Mouse (Mus musculus): ENCODE measurements around the gene Myrip.

Gene Myrip

DNA sequence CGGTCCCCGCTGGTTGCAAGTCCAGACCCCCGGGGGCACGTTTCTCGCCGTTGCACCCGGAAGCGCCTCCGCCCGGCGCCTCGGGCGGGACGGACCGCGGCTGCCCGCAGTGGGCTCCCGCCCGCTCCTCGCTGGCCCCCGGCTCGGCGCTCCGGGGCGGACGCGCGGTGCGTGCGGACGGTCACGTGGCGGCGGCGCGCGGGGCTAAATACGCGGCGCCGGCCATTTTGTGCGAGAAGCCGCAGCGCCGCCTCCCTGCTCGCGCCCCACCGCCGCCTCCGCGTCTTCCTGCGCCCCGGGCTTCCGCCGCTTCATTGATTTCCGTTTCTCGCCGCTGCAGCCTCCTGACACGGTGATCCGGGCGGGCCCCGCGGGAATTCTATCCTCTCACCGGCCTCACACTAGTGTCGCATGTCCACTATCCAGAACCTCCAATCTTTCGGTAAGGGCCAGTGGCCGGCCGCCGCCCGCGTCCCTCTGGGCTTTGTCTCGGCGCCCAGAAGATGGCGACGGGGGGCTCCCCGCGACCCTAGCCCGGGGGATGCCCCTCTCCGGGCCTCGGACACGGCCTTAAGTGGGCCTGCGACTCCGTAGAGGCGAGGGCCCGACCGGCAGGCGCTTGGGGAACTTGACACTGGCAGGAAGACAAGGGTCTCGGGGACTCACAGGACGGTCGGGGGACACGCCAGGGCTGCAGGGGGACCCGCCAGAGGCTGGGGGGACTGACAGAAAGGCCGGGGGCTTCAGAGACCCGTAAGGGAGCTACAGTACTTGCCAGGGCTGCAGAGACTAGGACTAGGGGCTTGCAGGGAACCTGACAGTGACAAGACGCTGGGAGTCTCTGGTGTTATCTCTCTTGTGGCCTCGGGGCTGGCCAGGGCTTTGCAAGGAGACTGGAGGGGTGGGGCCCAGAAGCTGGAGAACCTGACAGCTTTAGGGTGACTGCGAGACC is 191.4 kb downstream of the Myrip start:
- no peaks in the 10 kb centered on the region for H3K27me3 ChIP-seq (ENCODE audit: control insufficient read depth, insufficient read depth, low read length, poor library complexity, severe bottlenecking)
- H3K36me3 ChIP-seq (ENCODE audit: control insufficient read depth, insufficient read depth, low read length, poor library complexity, severe bottlenecking) = peaks cover 10% of the 10 kb centered on the region
- DNase-seq (ENCODE audit: low read depth, low spot score) = peak; percentile 78

DNA sequence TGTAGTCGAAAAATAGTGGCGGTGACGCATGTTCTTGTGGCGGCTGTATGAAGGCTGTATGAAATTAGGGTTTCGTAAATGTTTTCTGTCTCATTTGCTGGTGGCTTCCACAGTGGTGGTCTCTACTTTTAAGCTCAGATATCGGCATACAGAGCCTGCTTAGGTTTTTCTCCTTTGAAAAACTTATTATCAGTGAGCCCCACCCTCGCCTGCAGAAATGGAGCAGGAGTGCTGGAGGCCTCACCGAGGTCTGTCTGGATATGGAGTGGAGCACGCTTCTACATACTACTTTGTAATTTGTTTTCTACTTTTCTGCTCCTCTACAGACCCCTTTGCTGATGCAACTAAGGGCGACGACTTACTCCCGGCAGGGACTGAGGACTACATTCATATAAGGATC is 192.5 kb downstream of the Myrip start:
- no peaks in the 10 kb centered on the region for H3K27me3 ChIP-seq (ENCODE audit: control insufficient read depth, insufficient read depth, low read length, poor library complexity, severe bottlenecking)
- peaks cover 10% of the 10 kb centered on the region for H3K36me3 ChIP-seq (ENCODE audit: control insufficient read depth, insufficient read depth, low read length, poor library complexity, severe bottlenecking)
- DNase-seq (ENCODE audit: low read depth, low spot score) = no peak

DNA sequence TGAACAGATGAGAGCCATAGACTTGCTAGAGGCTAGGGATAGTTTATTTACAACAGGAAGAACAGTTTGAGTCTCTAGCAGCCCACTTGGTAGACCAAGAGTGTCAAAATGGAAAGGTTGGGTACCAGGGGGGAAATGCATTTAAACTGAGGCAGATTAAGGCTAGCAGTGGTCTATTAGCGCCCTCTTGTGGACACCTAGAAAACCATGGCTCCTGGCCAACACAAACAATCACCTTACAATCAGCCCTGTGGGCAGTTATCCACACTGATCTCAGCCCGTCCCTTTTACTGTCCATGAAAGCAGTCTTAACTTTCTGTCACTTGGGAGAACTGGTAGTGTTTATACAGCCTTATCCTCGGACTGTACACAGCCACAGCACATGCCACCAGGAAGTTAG is 195.4 kb downstream of the Myrip start:
- H3K27me3 ChIP-seq (ENCODE audit: control insufficient read depth, insufficient read depth, low read length, poor library complexity, severe bottlenecking) = no peaks in the 10 kb centered on the region
- H3K36me3 ChIP-seq (ENCODE audit: control insufficient read depth, insufficient read depth, low read length, poor library complexity, severe bottlenecking) = peaks cover 10% of the 10 kb centered on the region
- peak; percentile 83 for DNase-seq (ENCODE audit: low read depth, low spot score)

DNA sequence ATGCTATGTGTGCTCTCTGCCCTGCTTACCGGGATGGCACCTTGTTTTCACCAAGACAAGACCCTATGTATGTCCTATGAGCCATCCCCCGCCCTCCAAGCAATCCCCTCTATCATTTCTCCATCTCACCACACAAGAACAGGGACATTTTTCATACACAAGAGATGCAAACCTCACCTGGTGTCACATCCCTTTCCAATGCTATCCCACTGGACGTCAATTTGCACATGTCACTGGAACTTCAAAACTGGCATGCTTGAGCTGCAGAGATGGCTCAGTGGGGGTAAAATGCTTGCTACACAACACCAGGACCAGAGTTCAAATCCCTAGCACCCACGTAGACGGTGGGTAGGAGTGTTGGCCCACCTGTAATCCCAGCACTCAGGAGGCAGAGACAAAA is 196.7 kb downstream of the Myrip start:
- Histone ChIP-seq H3K36me3 (ENCODE audit: control insufficient read depth, insufficient read depth, low read length, poor library complexity, severe bottlenecking) (peaks cover 10% of the 10 kb centered on the region), H3K27me3 (ENCODE audit: control insufficient read depth, insufficient read depth, low read length, poor library complexity, severe bottlenecking) (no peaks in the 10 kb centered on the region)
- no peak for DNase-seq (ENCODE audit: low read depth, low spot score)

DNA sequence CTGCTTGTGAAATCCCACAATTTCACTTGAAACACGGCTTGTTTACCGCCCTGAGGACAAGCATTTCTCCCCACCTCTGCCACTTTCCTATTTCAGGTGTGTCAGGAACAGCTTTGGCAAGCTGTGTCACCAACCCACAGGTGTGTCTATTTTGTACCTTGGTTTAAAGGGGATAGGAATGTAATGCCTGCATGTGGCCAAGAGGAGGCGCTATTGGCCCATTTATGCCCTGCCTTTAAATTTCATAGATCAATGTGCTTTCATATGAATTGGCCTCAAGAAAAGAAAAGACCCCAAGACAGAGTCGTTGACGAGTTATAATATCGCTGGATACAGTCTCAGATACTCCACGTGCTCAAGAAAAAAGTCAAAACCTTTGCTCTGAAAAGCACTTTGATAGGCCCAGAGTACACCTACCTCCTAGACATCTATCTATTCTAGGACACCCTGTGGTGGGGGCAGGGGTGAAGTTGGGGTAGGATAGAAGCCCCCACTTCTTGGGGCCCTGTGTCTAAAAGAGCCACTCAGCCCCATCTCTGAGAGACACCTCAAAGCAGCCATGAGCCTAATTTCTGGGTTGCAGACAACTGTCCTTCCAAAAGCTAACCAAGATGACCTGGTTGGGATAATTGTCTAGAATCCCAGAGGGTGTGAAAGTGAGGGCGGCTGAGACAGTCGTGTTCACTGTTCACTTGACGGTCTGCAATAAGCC is 200.0 kb downstream of the Myrip start:
- Histone ChIP-seq H3K36me3 (ENCODE audit: control insufficient read depth, insufficient read depth, low read length, poor library complexity, severe bottlenecking) (no peaks in the 10 kb centered on the region; the same call in 1 of the 2 replicates), H3K27me3 (ENCODE audit: control insufficient read depth, insufficient read depth, low read length, poor library complexity, severe bottlenecking) (no peaks in the 10 kb centered on the region)
- peak; percentile 52 for DNase-seq (ENCODE audit: low read depth, low spot score)

DNA sequence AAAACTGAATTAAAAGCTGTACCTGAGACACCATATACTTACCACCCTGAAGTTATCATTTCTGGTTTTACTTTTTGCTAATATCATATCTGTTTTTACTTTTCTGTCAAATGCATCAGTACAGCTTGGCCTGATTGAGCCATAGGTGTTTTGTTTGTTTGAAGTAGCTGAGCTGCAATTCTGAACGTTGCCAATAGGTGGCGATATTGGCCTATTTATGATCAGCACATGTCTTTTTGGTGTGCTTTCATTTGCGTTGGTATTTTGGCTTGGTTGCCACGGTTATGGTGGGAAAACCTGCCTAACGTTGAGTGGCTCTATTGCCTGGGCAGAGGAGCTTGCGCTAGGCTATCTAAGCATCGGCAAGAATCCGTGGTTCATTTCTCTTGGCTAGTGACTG is 200.7 kb downstream of the Myrip start:
- Histone ChIP-seq H3K27me3 (ENCODE audit: control insufficient read depth, insufficient read depth, low read length, poor library complexity, severe bottlenecking) (no peaks in the 10 kb centered on the region), H3K36me3 (ENCODE audit: control insufficient read depth, insufficient read depth, low read length, poor library complexity, severe bottlenecking) (no peaks in the 10 kb centered on the region)
- DNase-seq (ENCODE audit: low read depth, low spot score) = peak; percentile 90

DNA sequence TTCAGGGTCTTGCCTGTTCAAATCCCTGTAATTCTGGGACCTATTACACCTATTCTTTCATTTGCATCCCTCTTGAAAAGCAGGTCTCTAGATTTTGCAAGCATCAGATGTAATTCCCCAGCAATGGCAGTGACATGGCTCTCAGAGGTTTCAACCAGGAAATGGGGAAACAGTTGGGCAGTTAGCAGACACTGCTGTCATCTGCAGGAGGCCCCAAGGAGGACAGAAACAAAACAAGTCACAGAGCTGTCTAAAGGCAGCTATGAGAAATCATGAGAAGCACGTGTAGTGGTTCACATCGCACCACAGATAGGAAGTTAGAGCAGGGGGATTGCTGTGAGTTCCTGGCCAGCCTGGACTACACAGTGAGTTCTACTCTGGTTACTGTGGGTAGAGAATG is 203.1 kb downstream of the Myrip start:
- no peak for DNase-seq (ENCODE audit: low read depth, low spot score)
- Histone ChIP-seq H3K27me3 (ENCODE audit: control insufficient read depth, insufficient read depth, low read length, poor library complexity, severe bottlenecking) (no peaks in the 10 kb centered on the region), H3K36me3 (ENCODE audit: control insufficient read depth, insufficient read depth, low read length, poor library complexity, severe bottlenecking) (no peaks in the 10 kb centered on the region)

DNA sequence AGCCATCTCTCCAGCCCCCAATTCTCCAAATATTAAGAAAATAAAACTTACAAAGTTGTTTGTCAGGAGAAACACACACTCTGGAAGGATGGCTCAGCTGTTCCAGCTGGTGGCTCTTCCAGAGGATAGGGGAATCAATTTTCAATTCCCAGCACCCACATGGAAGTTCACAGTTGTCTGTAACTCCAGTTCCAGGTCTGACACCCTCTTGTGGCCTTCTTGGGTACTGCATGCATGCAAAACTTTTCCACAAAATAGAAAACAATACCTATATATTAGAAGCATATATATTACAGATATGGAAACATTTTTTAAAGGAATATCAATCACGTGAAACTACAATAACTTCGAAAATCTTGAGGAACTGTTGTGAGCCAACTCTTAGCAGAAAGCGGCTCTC is 210.5 kb downstream of the Myrip start:
- peak; percentile 44 for DNase-seq (ENCODE audit: low read depth, low spot score)
- Histone ChIP-seq H3K27me3 (ENCODE audit: control insufficient read depth, insufficient read depth, low read length, poor library complexity, severe bottlenecking) (no peaks in the 10 kb centered on the region), H3K36me3 (ENCODE audit: control insufficient read depth, insufficient read depth, low read length, poor library complexity, severe bottlenecking) (no peaks in the 10 kb centered on the region)

DNA sequence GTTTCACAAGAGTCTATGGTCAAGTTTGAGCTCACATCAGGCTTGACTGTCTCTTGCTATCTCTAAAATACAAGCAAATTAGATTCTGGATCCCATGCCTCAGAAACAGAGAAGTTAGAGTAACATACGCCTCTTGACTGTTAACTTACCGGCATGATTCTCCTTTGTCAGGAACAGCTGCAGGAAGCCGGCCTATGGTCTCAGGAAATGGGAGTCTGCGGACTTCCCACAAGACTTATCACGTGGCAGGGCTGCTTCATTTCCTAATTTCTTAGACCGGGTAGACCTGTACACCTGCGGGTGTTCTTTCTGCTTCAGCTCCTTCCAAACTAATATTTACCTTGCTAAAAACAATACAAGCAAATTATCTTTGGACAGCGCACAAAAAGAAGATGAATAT is 215.4 kb downstream of the Myrip start:
- Histone ChIP-seq H3K27me3 (ENCODE audit: control insufficient read depth, insufficient read depth, low read length, poor library complexity, severe bottlenecking) (no peaks in the 10 kb centered on the region), H3K36me3 (ENCODE audit: control insufficient read depth, insufficient read depth, low read length, poor library complexity, severe bottlenecking) (no peaks in the 10 kb centered on the region)
- DNase-seq (ENCODE audit: low read depth, low spot score) = no peak

DNA sequence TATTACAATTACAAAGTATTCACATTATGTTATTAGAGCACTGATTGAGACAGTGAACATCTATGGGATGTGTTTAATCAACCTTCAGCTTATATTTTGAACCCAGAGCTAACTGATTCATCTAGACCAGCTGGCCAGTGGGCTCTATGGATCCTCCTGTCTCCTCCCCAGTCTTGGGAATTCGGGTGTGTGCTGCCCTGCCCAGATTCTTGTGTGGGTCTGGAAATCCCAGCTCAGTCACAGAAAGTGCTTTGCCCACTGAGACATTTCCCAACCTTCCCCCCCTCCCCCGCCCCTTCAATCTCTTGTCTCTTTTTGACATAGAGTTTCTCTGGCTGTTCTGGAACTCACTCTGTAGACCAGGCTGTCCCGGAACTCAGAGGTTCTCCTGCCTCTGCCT is 217.6 kb downstream of the Myrip start:
- Histone ChIP-seq H3K36me3 (ENCODE audit: control insufficient read depth, insufficient read depth, low read length, poor library complexity, severe bottlenecking) (no peaks in the 10 kb centered on the region), H3K27me3 (ENCODE audit: control insufficient read depth, insufficient read depth, low read length, poor library complexity, severe bottlenecking) (no peaks in the 10 kb centered on the region)
- DNase-seq (ENCODE audit: low read depth, low spot score) = no peak

DNA sequence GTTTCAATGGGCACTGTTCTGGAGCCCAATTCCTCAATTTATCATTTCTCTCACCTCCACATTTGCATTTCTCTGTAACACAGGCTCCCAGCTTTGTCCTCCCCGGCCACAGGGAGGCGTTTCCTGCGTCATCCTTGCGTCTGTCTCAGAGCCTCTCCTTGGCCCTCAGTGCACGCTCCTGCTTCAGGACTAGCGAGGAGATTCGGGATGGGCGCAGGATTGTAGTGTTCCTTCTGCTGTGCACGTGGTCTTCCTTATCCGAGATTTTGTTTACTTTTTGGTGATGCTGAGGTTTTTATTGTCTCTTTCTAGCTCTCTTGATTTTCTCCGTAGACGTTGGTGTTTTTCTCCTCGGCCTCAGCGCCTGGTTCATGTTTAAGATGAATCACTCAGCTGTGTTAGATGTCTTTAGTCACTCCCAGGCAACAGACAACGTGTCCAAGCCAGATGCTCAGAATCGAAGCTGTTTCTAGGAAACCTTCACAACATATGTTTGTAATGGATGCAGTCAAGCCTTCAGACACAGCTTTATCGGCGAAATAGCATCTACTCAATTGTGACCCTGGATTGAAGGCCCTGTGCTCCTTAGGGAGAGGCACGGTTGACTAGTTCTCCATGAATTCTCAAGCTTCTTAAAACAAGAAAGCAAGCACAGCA is 218.3 kb downstream of the Myrip start:
- no peak for DNase-seq (ENCODE audit: low read depth, low spot score)
- no peaks in the 10 kb centered on the region for H3K36me3 ChIP-seq (ENCODE audit: control insufficient read depth, insufficient read depth, low read length, poor library complexity, severe bottlenecking)
- no peaks in the 10 kb centered on the region for H3K27me3 ChIP-seq (ENCODE audit: control insufficient read depth, insufficient read depth, low read length, poor library complexity, severe bottlenecking)

DNA sequence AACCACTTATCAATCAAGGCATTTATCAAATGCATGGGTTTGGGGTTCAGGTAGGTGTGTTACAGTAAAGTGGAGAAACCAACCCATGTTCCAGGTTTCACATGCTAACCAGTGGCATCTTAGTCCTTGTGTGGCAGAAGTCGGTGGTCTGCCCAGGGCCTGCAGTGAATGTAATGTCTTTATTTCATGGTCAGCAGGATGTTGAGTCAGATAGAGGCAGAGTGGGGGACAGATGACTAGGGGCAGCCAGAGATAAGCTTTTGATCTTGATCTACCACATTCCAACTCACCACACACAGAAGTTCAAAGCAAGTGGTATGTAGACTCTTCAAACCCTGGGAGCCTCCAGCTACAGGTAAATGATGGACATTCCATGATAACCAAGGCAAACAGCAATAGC is 219.8 kb downstream of the Myrip start:
- Histone ChIP-seq H3K36me3 (ENCODE audit: control insufficient read depth, insufficient read depth, low read length, poor library complexity, severe bottlenecking) (no peaks in the 10 kb centered on the region), H3K27me3 (ENCODE audit: control insufficient read depth, insufficient read depth, low read length, poor library complexity, severe bottlenecking) (no peaks in the 10 kb centered on the region)
- DNase-seq (ENCODE audit: low read depth, low spot score) = no peak
